Mouse (Mus musculus): ENCODE data around the gene AF366264. TPM values are rescaled to one million over a fixed set of nuclear protein-coding genes. Genes with fewer than 3 reads are reported as not detected.
"Not testable (repeated sequence)": the region's sequence is repeated elsewhere in the genome, so short reads cannot be mapped to it uniquely, and the experiment has no call there.

The AF366264 gene
- not detected in 2 replicates for polyA plus RNA-seq (2012; rRNA removed)

DNA sequence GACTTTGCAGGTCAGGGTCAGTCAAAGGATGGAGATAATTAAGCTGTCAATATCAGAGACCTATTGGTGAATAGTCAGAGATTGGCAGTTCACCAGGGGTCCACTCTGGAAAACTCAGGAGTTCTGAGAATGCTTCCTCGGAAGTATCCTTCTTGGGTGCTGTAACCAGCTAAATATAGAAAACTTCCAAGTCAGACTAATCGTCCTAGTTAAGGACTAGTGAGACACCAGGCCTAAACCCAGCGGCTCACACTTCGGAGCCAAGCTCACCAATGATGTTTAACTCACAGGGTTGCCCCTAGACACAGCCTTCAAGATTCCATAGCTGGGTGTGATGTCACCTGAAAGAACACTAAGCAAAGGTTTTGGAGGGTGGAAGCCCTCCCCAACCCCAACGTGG lies at the start of gene AF366264:
Gene AF366264 (minus strand): TSS at position 101 of the 400 bp plus-strand sequence.
- H3K4me1 ChIP-seq (ENCODE audit: control insufficient read depth, insufficient read depth, low read length); DNase-seq; H3K4me3 ChIP-seq (replicated peaks; ENCODE audit: extremely low read depth, low read depth, low read length): not testable (repeated sequence)
- 83% methylated on average over 5 of the region's 5 CpGs for WGBS

DNA sequence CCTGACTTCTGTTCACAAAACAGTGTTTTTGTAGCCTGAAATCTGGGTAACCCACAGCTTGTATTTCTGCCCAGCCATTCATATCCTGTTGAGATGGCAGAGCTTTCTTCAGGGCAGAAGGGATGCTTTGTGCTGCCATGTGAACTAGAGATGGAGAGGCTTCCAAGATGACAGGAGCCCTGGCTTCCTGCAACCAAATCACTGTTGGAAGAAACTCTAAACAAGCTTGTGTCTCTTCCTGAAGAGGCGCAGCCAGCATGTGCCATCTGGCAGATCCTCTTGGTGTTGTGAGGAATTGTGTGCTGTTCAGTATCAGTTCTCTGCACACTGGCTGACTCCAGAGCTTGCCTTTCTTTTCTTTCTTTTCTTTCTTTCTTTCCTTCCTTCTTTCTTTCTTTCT lies 5.1 kb upstream of the AF366264 start:
- not testable (repeated sequence) for H3K4me3 ChIP-seq (replicated peaks; ENCODE audit: extremely low read depth, low read depth, low read length)

DNA sequence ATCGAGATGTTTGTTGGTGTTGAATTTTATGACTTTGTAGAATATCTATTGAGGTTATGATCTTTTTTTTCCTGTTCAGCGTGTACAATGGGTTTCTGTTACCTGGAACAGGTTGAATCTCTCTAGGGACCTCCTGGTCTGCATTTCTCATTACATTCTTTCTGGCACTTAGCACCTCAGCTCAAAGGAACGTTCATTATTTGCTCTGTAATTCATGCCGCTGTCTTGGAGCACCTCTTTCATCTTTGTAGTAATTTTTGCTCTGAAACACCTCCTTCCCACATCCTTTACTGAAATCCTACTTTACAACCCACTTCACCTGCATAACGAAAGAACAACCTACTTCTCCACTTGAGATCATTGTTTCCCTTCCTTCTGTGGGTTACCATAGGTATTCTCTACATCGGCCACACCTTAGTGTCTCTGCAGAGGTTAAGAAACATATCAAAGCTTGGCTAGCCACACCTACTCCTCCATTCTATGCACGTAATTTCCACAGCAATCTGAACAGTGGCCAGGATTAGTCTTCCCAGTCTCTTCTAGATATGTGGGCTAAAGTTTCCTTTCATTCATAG lies 9.5 kb downstream of the AF366264 start:
- no peak for DNase-seq
- WGBS = 54% methylated on average over 7 of the region's 7 CpGs
- TF ChIP-seq POLR2A (IDR thresholded peaks at IDR 0.05; ENCODE audit: borderline replicate concordance, extremely low read depth, low read depth, low read length) (no peak), CTCF (IDR thresholded peaks at IDR 0.05; ENCODE audit: insufficient read depth, low read length) (no peak)
- Histone ChIP-seq H3K4me1 (ENCODE audit: control insufficient read depth, insufficient read depth, low read length) (no peaks in the 10 kb centered on the region), H3K4me3 (replicated peaks; ENCODE audit: extremely low read depth, low read depth, low read length) (no peak overlapping the region)

More for the DNA sequence above, 5.1 kb upstream of the AF366264 start:
- H3K4me1 ChIP-seq (ENCODE audit: control insufficient read depth, insufficient read depth, low read length); DNase-seq: not testable (repeated sequence)
- 60% methylated on average over 1 of the region's 1 CpGs for WGBS

DNA sequence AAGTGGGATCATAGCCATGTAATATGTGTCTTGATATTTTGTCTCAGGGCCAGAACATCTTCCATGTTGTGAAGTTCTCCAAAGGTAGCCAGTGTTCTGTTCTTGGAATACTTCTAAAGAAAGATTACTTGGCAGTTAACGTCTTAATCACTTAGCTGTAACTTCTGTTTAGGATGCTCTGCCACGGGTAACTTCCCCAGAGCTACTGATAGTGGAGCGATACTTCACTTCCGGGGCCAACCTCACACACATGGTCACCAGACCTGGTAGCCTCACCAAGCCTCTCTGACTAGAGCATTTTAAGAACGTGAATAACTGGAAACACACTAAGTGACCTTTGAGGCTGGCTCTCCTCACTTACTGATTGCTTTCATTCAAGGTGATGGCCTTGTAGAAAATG lies 38.6 kb downstream of the AF366264 start:
- 90% methylated on average over 5 of the region's 5 CpGs for WGBS
- DNase-seq = no peak
- Histone ChIP-seq H3K4me3 (replicated peaks; ENCODE audit: extremely low read depth, low read depth, low read length) (no peak overlapping the region), H3K4me1 (ENCODE audit: control insufficient read depth, insufficient read depth, low read length) (no peaks in the 10 kb centered on the region)
- TF ChIP-seq CTCF (IDR thresholded peaks at IDR 0.05; ENCODE audit: insufficient read depth, low read length) (no peak), POLR2A (IDR thresholded peaks at IDR 0.05; ENCODE audit: borderline replicate concordance, extremely low read depth, low read depth, low read length) (no peak)

DNA sequence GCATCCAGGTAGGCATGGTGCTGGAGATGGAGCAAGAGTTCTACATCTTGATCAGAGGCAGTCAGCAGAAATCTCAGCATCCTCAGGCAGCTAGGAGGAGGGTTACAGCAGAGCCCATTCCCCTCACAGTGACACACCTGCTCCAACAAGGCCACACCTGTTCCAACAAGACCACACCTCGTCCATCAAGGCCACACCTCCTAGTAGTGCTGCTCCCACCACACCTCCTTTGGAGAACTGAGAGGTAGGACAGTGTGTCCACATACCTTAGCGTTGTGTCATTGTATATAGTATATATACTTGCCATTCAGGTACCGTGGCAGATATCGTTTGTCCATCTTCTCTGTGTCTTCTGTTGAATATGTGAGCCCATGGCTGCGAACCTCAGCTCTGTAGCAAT lies 40.5 kb downstream of the AF366264 start:
- Histone ChIP-seq H3K4me3 (replicated peaks; ENCODE audit: extremely low read depth, low read depth, low read length) (no peak overlapping the region), H3K4me1 (ENCODE audit: control insufficient read depth, insufficient read depth, low read length) (no peaks in the 10 kb centered on the region)
- no peak for DNase-seq
- TF ChIP-seq POLR2A (IDR thresholded peaks at IDR 0.05; ENCODE audit: borderline replicate concordance, extremely low read depth, low read depth, low read length) (no peak), CTCF (IDR thresholded peaks at IDR 0.05; ENCODE audit: insufficient read depth, low read length) (no peak)
- 89% methylated on average over 5 of the region's 5 CpGs for WGBS

DNA sequence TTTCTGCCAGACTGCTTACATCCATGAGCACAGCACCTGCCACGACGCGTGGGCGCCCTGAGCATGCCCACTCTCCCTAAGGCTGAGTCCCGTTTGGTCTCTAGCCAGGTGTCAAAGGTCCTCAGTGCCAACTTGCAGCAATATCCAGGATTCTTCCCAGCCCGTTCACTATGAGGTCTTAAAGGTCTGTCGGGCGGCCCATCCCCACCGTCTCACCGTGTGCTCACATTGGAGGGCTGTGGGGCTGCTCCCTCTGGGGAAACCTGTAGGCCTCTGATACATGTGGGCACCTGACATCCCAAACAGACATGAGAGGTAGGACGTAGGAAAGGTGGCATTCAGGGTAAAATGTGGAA lies 44.5 kb downstream of the AF366264 start:
- DNase-seq = no peak
- no peaks in the 10 kb centered on the region for H3K4me1 ChIP-seq (ENCODE audit: control insufficient read depth, insufficient read depth, low read length)
- H3K4me3 ChIP-seq (replicated peaks; ENCODE audit: extremely low read depth, low read depth, low read length) = no peak overlapping the region
- WGBS = 88% methylated on average over 11 of the region's 11 CpGs
- TF ChIP-seq CTCF (IDR thresholded peaks at IDR 0.05; ENCODE audit: insufficient read depth, low read length) = no peak

DNA sequence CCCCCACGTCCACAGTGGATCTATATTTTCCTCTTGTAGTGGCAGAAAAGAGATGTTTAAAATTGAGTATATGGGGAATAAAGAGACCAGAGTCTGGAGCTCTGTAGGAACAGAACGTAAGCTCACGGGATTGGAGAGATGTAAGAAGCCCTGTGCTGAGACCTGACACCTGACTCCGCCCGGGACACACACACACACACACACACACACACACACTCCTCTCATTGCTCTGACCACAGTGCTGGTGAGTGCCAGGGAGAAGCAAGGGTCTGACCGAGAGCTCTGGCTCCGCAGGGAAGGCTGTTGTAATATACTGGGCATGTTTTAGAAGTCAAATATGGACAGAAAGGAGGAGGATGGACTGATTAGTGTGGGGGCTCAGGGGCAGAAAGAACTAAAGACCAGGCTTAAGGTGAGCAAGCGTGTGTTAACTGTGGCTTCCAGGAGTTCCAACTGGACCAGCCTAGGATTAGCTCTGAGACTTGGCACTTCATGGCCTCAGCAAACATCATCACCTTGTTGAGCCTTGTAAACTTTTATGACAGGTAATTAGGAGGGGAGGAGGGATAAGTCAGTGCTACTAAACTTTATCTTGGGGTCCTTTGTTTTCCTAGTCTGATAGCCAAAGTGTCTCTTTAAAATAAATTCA lies 45.0 kb downstream of the AF366264 start:
- no peak for DNase-seq
- Histone ChIP-seq H3K4me1 (ENCODE audit: control insufficient read depth, insufficient read depth, low read length) (no peaks in the 10 kb centered on the region), H3K4me3 (replicated peaks; ENCODE audit: extremely low read depth, low read depth, low read length) (no peak overlapping the region)
- TF ChIP-seq CTCF (IDR thresholded peaks at IDR 0.05; ENCODE audit: insufficient read depth, low read length) (no peak), POLR2A (IDR thresholded peaks at IDR 0.05; ENCODE audit: borderline replicate concordance, extremely low read depth, low read depth, low read length) (no peak)
- WGBS = 93% methylated on average over 8 of the region's 8 CpGs

DNA sequence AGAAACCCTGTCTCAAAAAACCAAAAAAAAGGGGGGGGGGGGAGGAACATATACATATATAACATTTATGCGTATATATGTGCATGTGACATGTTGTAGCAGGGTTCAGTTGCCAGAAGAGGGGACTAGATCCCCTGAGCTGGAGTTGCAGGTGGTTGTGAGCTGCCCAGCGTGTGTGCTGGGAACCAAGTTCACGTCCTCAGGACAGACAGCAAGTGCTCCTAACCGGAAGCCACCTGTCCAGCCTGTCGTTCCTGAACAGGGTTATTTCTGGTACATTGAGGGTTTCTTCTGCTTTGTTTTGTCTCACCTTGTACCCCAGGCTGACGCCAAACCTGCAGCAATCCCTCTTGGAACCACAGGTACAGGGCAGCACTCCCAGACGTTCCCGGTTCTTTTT lies 48.6 kb downstream of the AF366264 start:
- no peak for DNase-seq
- Histone ChIP-seq H3K4me1 (ENCODE audit: control insufficient read depth, insufficient read depth, low read length) (peaks cover 4% of the 10 kb centered on the region; the same call in 1 of the 2 replicates), H3K4me3 (replicated peaks; ENCODE audit: extremely low read depth, low read depth, low read length) (no peak overlapping the region)
- TF ChIP-seq POLR2A (IDR thresholded peaks at IDR 0.05; ENCODE audit: borderline replicate concordance, extremely low read depth, low read depth, low read length) = no peak
- TF ChIP-seq CTCF (IDR thresholded peaks at IDR 0.05; ENCODE audit: insufficient read depth, low read length) = no peak
- WGBS = 94% methylated on average over 8 of the region's 8 CpGs

DNA sequence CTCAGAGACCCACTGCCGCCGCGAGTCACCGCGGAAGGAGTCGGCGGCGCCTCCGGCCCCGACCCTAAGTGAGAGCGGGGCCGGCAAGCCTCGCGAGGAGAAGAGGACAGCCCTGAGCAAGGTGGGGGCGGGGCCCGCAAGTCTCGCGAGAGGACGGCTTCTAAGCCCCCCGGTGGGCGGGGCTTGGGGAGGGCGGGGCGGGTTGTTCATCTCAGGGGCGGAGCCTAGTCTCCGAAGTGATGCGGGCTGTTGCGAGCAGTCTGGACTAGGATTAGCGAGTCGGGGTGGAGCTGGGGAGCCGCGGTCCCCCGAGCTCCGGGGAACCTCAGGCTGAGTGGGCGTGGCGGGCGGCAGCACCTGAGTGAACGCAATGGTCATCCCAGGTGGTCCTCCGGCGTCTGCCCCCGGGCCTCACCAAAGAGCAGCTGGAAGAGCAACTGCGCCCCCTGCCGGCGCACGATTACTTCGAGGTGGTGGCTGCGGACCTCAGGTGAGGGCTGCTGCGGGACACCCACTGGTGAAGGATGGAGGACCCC lies 52.4 kb downstream of the AF366264 start:
- H3K4me3 ChIP-seq (replicated peaks; ENCODE audit: extremely low read depth, low read depth, low read length) = peak overlapping the region; percentile 76
- H3K4me1 ChIP-seq (ENCODE audit: control insufficient read depth, insufficient read depth, low read length) = peaks cover 4% of the 10 kb centered on the region; the same call in 1 of the 2 replicates
- TF ChIP-seq CTCF (IDR thresholded peaks at IDR 0.05; ENCODE audit: insufficient read depth, low read length) (peak; percentile 53), POLR2A (IDR thresholded peaks at IDR 0.05; ENCODE audit: borderline replicate concordance, extremely low read depth, low read depth, low read length) (peak; percentile 43; the same call in 1 of the 2 replicates)
- WGBS = under 1% methylated on average over 47 of the region's 47 CpGs
- peak; percentile 96 for DNase-seq

DNA sequence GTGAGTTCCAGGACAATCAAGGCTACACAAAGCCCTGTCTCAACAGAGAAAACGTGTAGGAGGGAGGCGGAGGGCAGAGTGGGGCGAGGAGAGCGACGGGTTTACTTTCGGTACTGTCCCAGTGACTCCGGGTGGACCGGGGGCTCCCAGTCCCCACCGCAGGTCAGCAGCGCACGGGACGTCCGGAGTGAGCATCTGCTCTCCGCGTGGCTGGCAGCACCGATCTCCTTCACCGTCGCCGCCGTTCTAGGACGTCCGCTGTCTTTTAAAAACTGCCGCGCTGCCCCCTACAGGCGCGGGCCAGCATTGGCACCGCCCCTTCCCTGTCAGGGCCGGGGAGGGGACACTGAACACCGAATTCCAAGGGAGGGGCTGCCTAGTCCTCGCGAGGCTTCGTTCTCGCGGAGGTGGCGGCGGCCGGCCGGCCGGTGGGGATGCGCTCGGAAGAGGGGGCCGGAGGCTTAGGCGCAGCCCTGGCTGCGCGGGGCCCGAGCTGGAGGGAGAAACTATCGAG lies 52.9 kb downstream of the AF366264 start, which contains the start of gene Upf3a:
Gene Upf3a (plus strand): TSS at position 366 of the 514 bp plus-strand sequence.
- no peak for DNase-seq
- Histone ChIP-seq H3K4me1 (ENCODE audit: control insufficient read depth, insufficient read depth, low read length) (peaks cover 4% of the 10 kb centered on the region; the same call in 1 of the 2 replicates), H3K4me3 (replicated peaks; ENCODE audit: extremely low read depth, low read depth, low read length) (peak within 1 kb of the TSS; percentile 76)
- TF ChIP-seq POLR2A (IDR thresholded peaks at IDR 0.05; ENCODE audit: borderline replicate concordance, extremely low read depth, low read depth, low read length) (no peak), CTCF (IDR thresholded peaks at IDR 0.05; ENCODE audit: insufficient read depth, low read length) (peak; percentile 32; the same call in 1 of the 2 replicates)
- under 1% methylated on average over 47 of the region's 47 CpGs for WGBS

Other genes starting within 250 kb of the AF366264 start
- gene Rasa3, start 160.8 kb downstream of the AF366264 start, polyA plus RNA-seq (2012; rRNA removed) = 37.1 and 43.5 TPM in 2 replicates
- 1.7 and 2.5 TPM in 2 replicates for gene Cfap97d2, start 132.5 kb downstream of the AF366264 start, polyA plus RNA-seq (2012; rRNA removed)
- 31.2 TPM in 2 replicates for gene Cdc16, start 80.7 kb downstream of the AF366264 start, polyA plus RNA-seq (2012; rRNA removed)
- 8.5 and 9.9 TPM in 2 replicates for gene Upf3a, start 52.8 kb downstream of the AF366264 start, polyA plus RNA-seq (2012; rRNA removed)
- gene Champ1, start 31.3 kb upstream of the AF366264 start, polyA plus RNA-seq (2012; rRNA removed) = 9.0 and 10.9 TPM in 2 replicates
- gene Coprs, start 51.9 kb upstream of the AF366264 start, polyA plus RNA-seq (2012; rRNA removed) = 8.5 and 10.4 TPM in 2 replicates

Measured in lung, adult 2 months (tissue).